Mouse (Mus musculus) midbrain, embryonic 11.5 days (tissue): Measurements from ENCODE around the gene Neurl1b. TPM values are rescaled to one million over a fixed set of nuclear protein-coding genes. Genes with fewer than 3 reads are reported as not detected.
A peak's percentile ranks its signal among the peaks of the same experiment; 100 is the strongest.

Experiments used
- ATAC-seq: fragments of 200-750 bp; cut with Nextera tagmentation; 2 replicates; pipeline ENCODE4 v1.8.0; 2017; ENCODE audit warnings: moderate TSS enrichment, moderate library complexity; ENCODE audit not compliant: low FRiP score
- DNase-seq: peaks from one replicate; pipeline ENCODE4 v3.0.0; 2015; ENCODE audit warnings: low spot score; ENCODE audit errors: missing footprints
- H3K27ac ChIP-seq: fragments of 300-500 bp; sonication (generic); 2 replicates; pipeline ENCODE4 v1.5.1; 2014; ENCODE audit warnings: low read depth, low read length
- H3K27me3 ChIP-seq: fragments of 300-500 bp; sonication (generic); 2 replicates; pipeline ENCODE4 v1.6.1; 2014; ENCODE audit warnings: mild to moderate bottlenecking, low read length, moderate library complexity, mixed read lengths; ENCODE audit not compliant: control insufficient read depth, insufficient read depth
- H3K36me3 ChIP-seq: fragments of 300-500 bp; sonication (generic); 2 replicates; pipeline ENCODE4 v1.6.1; 2014; ENCODE audit warnings: mild to moderate bottlenecking, low read length, moderate library complexity, mixed read lengths; ENCODE audit not compliant: control insufficient read depth, insufficient read depth
- H3K4me1 ChIP-seq: fragments of 300-500 bp; sonication (generic); 2 replicates; pipeline ENCODE4 v1.6.1; 2014; ENCODE audit warnings: low read length; ENCODE audit not compliant: control insufficient read depth, insufficient read depth
- H3K4me2 ChIP-seq: fragments of 300-500 bp; sonication (generic); 2 replicates; pipeline ENCODE4 v1.6.1; 2014; ENCODE audit warnings: mild to moderate bottlenecking, moderate library complexity
- H3K4me3 ChIP-seq: fragments of 300-500 bp; sonication (generic); 2 replicates; pipeline ENCODE4 v1.5.1; 2014; ENCODE audit warnings: low read depth, low read length
- H3K9ac ChIP-seq: fragments of 300-500 bp; sonication (generic); 2 replicates; pipeline ENCODE4 v1.6.1; 2014; ENCODE audit warnings: low read length
- H3K9me3 ChIP-seq: fragments of 300-500 bp; sonication (generic); 2 replicates; pipeline ENCODE4 v1.6.1; 2016; ENCODE audit warnings: low read length; ENCODE audit not compliant: control insufficient read depth
- WGBS: fragments of 180-500 bp; shearing (Covaris S2); extraction: QIAGEN DNeasy Blood & Tissue Kit; methylation state at CpG from one replicate; pipeline ENCODE4 v1.1.7; 2014; 5-methylcytosine and 5-hydroxymethylcytosine counted together
- polyA plus RNA-seq: library from polyadenylated mRNA; unstranded; fragments of >200 nt; fragmentation: Nextera tagmentation; extraction: Ambion mirVana; gene quantifications from 2 replicates; pipeline ENCODE4 v1.2.1, GENCODE M21; 2014

Gene Neurl1b
- polyA plus RNA-seq, 1 experiment from 2014 or later = 0.18 TPM

DNA sequence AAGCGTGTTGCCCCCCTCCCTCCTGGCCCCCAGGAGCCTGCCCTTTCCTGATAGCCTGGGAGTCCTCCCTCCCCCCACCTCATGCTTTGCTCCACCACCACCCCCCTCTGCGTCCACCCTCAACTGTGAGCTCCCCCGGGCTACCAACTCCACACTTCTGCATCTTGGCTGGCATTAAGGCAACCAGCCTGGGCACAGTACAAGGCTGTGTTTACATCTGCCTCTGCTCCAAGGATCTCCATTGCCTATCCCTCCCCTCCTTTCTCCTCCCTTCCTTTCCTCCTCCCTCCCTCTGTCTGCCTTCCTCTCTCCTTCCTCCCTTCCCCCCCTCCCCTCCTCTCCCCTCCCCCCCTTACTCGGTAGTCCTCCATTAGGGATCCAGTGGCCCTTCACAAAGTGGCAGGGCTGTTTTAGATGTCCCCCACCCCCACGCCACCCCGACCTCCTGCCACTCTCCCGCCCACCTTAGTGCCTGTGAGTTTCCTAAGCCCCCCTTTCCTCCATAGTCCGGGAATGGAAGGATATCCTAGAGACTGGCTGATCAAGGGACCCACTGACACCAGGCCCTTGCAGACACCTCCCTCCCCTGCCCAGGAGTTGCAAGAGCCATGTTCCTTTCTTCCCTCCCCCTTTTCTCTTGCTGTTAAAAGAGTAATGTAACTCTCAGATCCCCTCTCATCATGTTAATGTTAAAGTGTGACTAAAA, 34.2 kb upstream of the Neurl1b start:
- H3K4me2 ChIP-seq = no peak overlapping the region
- no peak overlapping the region for H3K27ac ChIP-seq
- no peak overlapping the region for H3K4me3 ChIP-seq
- H3K36me3 ChIP-seq = no peaks in the 10 kb centered on the region
- ATAC-seq (no peak), DNase-seq (no peak)
- H3K4me1 ChIP-seq = peaks cover 9% of the 10 kb centered on the region
- H3K27me3 ChIP-seq = no peaks in the 10 kb centered on the region
- 49% methylated on average over 7 of the region's 8 CpGs for WGBS
- no peak overlapping the region for H3K9ac ChIP-seq
- H3K9me3 ChIP-seq = no peaks in the 10 kb centered on the region

DNA sequence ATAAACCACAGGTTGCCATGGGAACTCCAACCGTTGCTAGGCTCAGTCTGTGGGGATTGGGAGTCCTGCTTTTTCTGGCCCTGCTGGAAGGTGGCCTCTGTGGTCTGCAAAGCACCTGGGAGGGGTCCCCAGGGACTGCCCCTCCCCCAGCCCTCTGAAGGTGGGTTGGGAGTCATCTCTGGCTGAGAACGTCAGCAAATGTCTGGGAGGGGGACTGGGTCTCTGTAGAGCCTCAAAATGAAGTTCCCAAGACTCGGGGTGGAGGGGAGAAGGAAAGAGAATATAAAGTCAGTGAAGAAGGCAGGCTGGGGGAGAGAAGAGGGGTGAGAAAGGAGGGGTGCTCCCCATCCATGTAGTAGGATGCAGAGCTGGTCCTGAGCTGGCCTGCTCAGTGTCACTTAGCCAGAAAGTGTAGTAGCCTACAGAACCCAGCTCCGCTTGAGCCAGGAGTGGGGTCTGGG, 33.6 kb upstream of the Neurl1b start:
- Histone ChIP-seq H3K27me3 (no peaks in the 10 kb centered on the region), H3K4me2 (no peak overlapping the region), H3K36me3 (no peaks in the 10 kb centered on the region), H3K9ac (no peak overlapping the region), H3K4me3 (no peak overlapping the region), H3K9me3 (no peaks in the 10 kb centered on the region), H3K27ac (no peak overlapping the region), H3K4me1 (peaks cover 9% of the 10 kb centered on the region)
- 47% methylated on average over 4 of the region's 4 CpGs for WGBS
- ATAC-seq = no peak
- DNase-seq = peak; percentile 87

DNA sequence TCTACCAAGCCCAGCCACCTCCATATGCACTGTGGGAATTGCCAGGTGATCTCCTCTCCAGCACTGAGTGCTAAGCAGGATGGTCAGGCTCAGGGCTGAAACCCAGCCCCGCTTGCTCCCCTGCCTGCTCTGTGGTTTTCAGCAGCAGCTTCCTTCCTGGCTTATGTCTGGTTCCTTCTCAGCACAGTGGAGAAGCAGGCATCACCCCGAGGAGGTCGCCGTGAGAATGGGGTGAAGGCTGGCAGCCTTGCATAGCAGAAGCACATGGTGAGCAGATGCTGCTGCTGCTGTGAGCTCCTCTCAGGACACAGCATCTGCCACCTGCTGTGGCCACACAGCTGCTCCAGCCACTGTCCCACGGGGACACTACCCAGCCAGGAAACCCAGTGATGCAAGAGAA, 33.0 kb upstream of the Neurl1b start:
- Histone ChIP-seq H3K27me3 (no peaks in the 10 kb centered on the region), H3K36me3 (no peaks in the 10 kb centered on the region), H3K4me3 (no peak overlapping the region), H3K4me2 (no peak overlapping the region), H3K27ac (no peak overlapping the region), H3K9ac (no peak overlapping the region), H3K9me3 (no peaks in the 10 kb centered on the region), H3K4me1 (peaks cover 9% of the 10 kb centered on the region)
- WGBS = 59% methylated on average over 5 of the region's 5 CpGs
- ATAC-seq (no peak), DNase-seq (no peak)

DNA sequence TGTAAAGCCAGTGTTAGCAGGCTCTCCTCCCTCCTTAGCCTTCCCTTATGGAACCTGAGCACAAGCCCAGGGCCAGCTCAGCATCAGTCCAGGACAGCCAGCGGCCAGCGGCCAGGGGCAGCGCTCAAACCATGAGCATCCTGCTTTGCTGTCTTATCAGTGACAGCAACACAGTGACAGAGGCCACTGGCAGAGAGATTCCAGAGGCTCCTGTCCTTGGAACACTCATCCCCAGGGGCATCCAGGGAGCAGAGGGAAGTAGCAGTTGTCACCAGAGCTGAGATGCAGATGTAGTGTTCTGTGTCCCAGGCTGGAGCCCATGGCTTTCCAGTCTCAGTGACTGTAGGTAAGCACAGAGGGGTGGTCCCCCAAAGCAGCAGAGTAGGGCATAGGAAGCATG, 32.5 kb upstream of the Neurl1b start:
- Histone ChIP-seq H3K4me1 (peaks cover 9% of the 10 kb centered on the region), H3K9me3 (no peaks in the 10 kb centered on the region), H3K27me3 (no peaks in the 10 kb centered on the region), H3K4me3 (no peak overlapping the region), H3K4me2 (no peak overlapping the region), H3K36me3 (no peaks in the 10 kb centered on the region), H3K9ac (no peak overlapping the region), H3K27ac (no peak overlapping the region)
- DNase-seq (no peak), ATAC-seq (no peak)
- 63% methylated on average over 3 of the region's 3 CpGs for WGBS

DNA sequence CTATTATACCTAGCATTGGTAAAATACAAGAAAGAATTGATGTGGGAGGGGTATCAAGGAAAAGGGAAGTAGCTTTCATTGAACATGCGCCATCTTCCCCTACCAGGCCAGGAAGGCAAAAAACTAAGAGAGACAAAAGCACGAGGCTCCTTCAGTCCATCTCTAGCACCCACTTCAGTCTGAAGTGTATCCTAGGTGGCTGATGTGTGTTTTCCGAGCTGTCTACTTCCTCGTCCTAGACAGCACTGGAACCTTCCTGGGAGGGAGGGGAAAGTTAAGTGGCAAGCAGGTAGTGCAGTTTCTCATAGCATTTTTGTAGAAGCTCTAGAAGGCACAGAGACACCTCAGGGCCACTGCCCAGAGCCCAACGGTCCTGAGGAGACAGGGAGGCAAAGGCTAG, 31.9 kb upstream of the Neurl1b start:
- DNase-seq = no peak
- H3K36me3 ChIP-seq = no peaks in the 10 kb centered on the region
- H3K4me3 ChIP-seq = no peak overlapping the region
- no peak overlapping the region for H3K9ac ChIP-seq
- H3K9me3 ChIP-seq = no peaks in the 10 kb centered on the region
- no peak overlapping the region for H3K27ac ChIP-seq
- H3K4me2 ChIP-seq = no peak overlapping the region
- H3K27me3 ChIP-seq = no peaks in the 10 kb centered on the region
- peaks cover 9% of the 10 kb centered on the region for H3K4me1 ChIP-seq
- ATAC-seq = no peak
- WGBS = 83% methylated on average over 5 of the region's 5 CpGs

DNA sequence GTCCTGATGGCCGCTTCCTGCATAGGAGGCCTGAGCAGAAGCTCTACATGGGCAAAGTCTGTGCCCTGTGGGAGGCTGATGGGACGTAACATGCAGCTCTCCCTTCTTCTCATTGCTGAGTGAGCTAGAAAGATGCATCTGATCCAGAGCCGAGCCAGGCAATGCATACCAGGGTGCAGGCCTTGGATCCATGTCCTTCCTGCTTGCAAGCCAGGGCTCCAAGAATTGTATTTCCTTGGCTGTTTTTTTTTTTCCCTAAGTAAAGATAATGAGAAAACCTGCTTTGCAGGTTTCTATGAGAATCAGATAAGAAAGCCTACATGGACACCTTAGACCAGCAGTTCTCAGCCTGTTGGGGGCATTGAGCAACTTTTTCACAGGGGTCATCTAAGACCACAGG, 30.5 kb upstream of the Neurl1b start:
- no peak overlapping the region for H3K9ac ChIP-seq
- 87% methylated on average over 3 of the region's 3 CpGs for WGBS
- DNase-seq (no peak), ATAC-seq (no peak)
- peaks cover 9% of the 10 kb centered on the region for H3K4me1 ChIP-seq
- no peaks in the 10 kb centered on the region for H3K27me3 ChIP-seq
- no peak overlapping the region for H3K4me3 ChIP-seq
- H3K27ac ChIP-seq = no peak overlapping the region
- H3K9me3 ChIP-seq = no peaks in the 10 kb centered on the region
- H3K36me3 ChIP-seq = no peaks in the 10 kb centered on the region
- no peak overlapping the region for H3K4me2 ChIP-seq

DNA sequence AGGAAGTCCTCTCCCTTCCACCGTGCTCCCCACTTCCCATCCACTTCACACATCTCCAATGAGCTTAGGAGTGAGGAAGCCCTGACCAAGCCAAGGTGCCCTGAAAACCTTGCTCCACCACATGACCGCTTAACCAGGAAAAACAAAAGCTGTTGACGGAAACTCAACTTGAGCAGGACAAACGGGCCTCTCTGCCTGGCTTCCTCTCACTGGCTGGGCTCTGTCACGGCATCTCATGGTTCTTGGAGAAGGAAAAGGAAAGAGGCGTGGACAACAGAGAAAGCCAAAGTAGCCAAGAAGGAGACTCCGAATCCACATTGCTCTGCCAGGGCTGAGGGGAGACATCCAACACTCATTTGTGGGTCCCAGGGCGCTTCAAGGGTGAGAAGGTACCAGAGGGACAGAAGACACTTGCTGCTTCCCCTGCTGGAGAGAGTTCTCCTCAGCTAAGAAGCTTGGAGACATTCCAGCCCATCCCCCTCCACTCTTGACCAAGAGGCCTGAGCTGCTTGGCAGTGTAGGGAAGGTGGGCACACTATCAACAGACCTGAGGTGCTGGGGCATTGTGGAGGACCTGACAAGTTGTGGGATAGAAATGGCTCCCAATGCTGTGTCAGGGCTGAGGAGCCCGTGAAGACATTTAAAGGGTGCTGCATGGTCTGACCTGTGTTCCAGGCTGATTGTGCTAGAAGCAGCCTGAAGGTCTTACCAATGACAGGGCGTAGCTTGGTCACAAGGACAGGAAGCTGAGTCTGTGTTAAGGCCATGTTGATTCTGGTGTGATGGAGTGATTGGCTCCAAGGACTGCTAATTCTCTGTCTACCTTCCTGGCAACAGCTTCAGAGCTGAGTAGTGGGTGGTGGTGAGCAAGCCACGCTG, 29.1 kb upstream of the Neurl1b start:
- peaks cover 7% of the 10 kb centered on the region; the same call in 1 of the 2 replicates for H3K4me1 ChIP-seq
- WGBS = 87% methylated on average over 11 of the region's 11 CpGs

DNA sequence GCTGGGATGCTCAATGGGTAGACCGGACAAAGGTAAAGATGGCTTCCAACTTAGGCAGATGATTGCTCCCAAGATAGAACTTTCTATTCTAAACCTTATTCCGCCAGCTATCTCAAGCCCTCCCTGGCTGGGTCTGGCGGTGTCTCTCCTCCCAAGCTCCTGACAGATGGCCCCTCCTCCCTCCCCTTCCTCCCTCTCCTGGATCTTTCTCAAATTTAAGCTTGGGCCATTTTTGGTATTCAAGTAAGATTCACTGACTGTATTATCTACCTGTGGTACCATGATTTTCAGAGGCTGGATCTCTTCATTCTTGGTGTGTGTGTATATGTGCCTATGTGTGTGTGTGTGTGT, 28.5 kb upstream of the Neurl1b start:
- Histone ChIP-seq H3K9me3 (no peaks in the 10 kb centered on the region), H3K36me3 (no peaks in the 10 kb centered on the region), H3K27ac (no peak overlapping the region), H3K4me1 (peaks cover 1% of the 10 kb centered on the region; the same call in 1 of the 2 replicates), H3K4me2 (no peak overlapping the region), H3K27me3 (no peaks in the 10 kb centered on the region), H3K9ac (no peak overlapping the region), H3K4me3 (no peak overlapping the region)
- DNase-seq (no peak), ATAC-seq (no peak)
- 83% methylated on average over 3 of the region's 3 CpGs for WGBS

More for the DNA sequence above, 29.1 kb upstream of the Neurl1b start:
- no peak overlapping the region for H3K27ac ChIP-seq
- no peaks in the 10 kb centered on the region for H3K9me3 ChIP-seq
- H3K9ac ChIP-seq = no peak overlapping the region
- ATAC-seq = no peak
- no peak for DNase-seq
- no peaks in the 10 kb centered on the region for H3K27me3 ChIP-seq
- H3K4me3 ChIP-seq = no peak overlapping the region
- no peaks in the 10 kb centered on the region for H3K36me3 ChIP-seq
- no peak overlapping the region for H3K4me2 ChIP-seq

DNA sequence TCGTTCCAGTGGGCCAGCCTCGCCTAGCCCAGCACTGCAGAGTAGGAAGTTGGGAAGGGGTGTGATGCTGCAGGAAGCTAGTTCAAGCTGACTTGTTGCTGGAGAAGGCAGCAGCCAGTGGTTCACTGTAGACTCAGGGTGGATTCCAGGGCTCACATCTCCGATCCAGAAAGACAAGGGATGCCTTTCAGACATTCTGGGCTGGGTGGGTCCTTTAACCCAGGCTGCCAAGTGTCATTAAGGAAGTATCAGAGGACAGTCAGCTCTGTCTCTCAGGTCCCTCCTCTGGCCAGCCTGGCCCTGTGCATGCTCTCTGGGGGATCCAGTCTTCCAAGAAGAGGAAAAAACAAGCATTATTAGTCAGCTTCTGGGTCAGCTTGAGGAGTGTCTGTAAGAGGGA, 26.5 kb upstream of the Neurl1b start:
- no peaks in the 10 kb centered on the region for H3K27me3 ChIP-seq
- DNase-seq (no peak), ATAC-seq (no peak)
- H3K36me3 ChIP-seq = no peaks in the 10 kb centered on the region
- H3K4me1 ChIP-seq = no peaks in the 10 kb centered on the region
- H3K9ac ChIP-seq = no peak overlapping the region
- no peaks in the 10 kb centered on the region for H3K9me3 ChIP-seq
- H3K4me2 ChIP-seq = no peak overlapping the region
- H3K4me3 ChIP-seq = no peak overlapping the region
- H3K27ac ChIP-seq = no peak overlapping the region
- 78% methylated on average over 3 of the region's 3 CpGs for WGBS
